Mouse (Mus musculus): ENCODE measurements around the gene Mrps18a.

Gene Mrps18a

GRCm38 (mm10) chr17:46110402-46111289 is at the start of gene Mrps18a:
TSS of gene Mrps18a (plus strand) at chr17:46110986.
- in situ Hi-C loops (cut with MboI, MseI): no loop called here

GRCm38 (mm10) chr17:46063283-46063973 is 47.4 kb upstream of the Mrps18a start:
- in situ Hi-C loops (cut with MboI, MseI): no loop called here

- in situ Hi-C loops (cut with MboI, MseI): no loop called here
Observed at GRCm38 (mm10) chr17:46063974-46064312, 46.8 kb upstream of the Mrps18a start.

DNA sequence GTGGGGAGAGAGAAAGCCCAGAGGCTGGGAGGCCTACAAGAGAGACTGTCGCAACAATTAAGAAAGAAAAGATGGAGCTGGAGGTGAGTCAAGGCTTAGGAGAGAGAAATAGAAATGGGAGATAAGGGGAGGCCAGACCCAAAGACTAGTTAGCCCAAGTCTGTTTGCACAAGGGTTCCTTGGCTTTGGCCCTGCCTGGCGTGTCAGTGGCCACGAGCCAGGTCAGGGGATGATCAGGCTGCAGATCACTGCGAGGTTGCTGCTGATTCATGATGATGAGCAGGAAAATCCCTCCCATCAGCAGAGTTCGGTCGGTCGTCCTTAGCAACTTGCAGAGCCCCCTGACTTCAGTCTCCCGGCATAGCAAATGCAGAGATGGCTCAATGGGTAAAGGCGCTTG is 40.7 kb upstream of the Mrps18a start:
- in situ Hi-C loops (cut with MboI, MseI): loop anchor here (5.0 kb wide), 1 partner anchor 38 kb away; the partner anchor contains the start of gene Vegfa

- in situ Hi-C loops (cut with MboI, MseI): loop anchor here (5.0 kb wide), 1 partner anchor 39 kb away; the partner anchor contains the start of gene Vegfa
Observed at GRCm38 (mm10) chr17:46071531-46071930, 39.3 kb upstream of the Mrps18a start.

- in situ Hi-C loops (cut with MboI, MseI): loop anchor here (5.0 kb wide), 1 partner anchor 42 kb away; the partner anchor contains the start of gene Vegfa
Observed at GRCm38 (mm10) chr17:46073730-46074301, 37.0 kb upstream of the Mrps18a start.

GRCm38 (mm10) chr17:46074398-46075115 is 36.2 kb upstream of the Mrps18a start:
- in situ Hi-C loops (cut with MboI, MseI): loop anchor here (5.0 kb wide), 1 partner anchor 42 kb away; the partner anchor contains the start of gene Vegfa

- in situ Hi-C loops (cut with MboI, MseI): no loop called here
Observed at GRCm38 (mm10) chr17:46075116-46075485, 35.7 kb upstream of the Mrps18a start.

DNA sequence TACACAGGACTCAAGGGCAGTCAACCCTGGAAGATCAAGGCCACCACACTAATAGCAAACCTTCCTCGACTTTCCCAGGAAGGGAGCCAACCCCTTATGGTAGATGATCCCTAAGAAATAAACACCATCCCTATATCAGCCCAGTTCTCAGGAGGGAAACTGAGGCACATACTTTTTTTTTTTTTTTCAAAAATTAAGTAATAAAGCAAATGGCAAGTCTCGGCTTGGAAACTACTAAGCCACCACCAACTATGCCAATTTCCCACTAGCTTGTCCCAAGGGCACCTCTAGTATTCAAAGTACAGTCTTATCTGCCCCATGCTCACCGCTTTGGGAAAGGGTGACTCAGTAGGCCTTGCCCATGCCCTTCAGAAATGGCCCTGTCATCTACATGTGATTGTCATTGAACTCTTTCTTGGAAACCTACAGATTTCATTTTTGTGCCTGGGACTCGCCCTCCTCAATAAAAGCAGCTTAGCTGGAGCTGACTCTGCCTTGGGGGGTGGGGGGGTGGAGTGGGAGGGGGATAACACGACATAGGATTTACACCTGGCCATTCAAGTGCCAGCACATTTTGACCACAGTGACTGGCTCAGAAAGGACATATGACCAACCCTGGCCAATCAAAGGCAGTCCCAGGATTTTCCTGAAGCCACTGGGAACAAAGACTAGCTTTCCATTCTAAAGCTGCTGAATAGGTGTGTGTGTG is 35.1 kb upstream of the Mrps18a start:
- in situ Hi-C loops (cut with MboI, MseI): no loop called here

DNA sequence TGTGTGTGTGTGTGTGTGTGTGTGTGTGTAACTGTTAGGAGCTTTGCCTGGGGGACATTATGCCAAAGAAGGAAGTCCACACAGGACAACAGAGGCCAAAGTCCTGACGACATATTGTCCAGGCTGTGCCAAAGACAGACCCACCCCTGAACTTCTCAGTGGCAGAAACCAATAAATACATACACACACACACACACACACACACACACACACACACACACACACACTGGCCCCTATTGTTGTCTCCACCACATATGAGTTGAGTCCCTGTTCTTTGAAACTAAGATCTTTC is 34.6 kb upstream of the Mrps18a start:
- in situ Hi-C loops (cut with MboI, MseI): no loop called here

- in situ Hi-C loops (cut with MboI, MseI): no loop called here
Observed at GRCm38 (mm10) chr17:46077921-46078534, 32.8 kb upstream of the Mrps18a start.

- in situ Hi-C loops (cut with MboI, MseI): no loop called here
Observed at GRCm38 (mm10) chr17:46079037-46079436, 31.7 kb upstream of the Mrps18a start.

GRCm38 (mm10) chr17:46080388-46080787 is 30.4 kb upstream of the Mrps18a start:
- in situ Hi-C loops (cut with MboI, MseI): no loop called here

- in situ Hi-C loops (cut with MboI, MseI): no loop called here
Observed at GRCm38 (mm10) chr17:46081042-46081441, 29.7 kb upstream of the Mrps18a start.

GRCm38 (mm10) chr17:46081657-46082056 is 29.1 kb upstream of the Mrps18a start:
- in situ Hi-C loops (cut with MboI, MseI): no loop called here

- in situ Hi-C loops (cut with MboI, MseI): no loop called here
Observed at GRCm38 (mm10) chr17:46083381-46083780, 27.4 kb upstream of the Mrps18a start.

DNA sequence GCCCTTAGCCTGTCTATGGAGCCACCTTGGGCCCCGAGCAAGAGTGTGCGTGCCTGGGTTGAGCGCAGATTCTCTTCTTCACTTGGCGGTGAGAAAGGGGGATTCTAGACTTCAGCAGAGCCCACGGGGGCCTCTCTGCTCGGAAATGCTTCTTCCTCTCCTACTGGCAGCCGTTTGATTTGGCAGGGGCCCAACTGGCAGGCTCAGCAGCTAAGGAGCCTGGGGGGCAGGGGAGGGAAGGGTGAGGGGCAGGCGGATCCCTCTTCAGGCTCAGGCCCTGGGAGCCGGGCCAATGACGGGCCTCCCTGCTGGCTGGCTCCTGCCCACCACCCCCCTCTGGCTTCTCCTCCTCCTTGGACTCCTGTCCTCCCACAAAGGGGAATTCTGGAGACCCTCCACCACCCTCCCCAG is 26.7 kb upstream of the Mrps18a start:
- in situ Hi-C loops (cut with MboI, MseI): no loop called here

DNA sequence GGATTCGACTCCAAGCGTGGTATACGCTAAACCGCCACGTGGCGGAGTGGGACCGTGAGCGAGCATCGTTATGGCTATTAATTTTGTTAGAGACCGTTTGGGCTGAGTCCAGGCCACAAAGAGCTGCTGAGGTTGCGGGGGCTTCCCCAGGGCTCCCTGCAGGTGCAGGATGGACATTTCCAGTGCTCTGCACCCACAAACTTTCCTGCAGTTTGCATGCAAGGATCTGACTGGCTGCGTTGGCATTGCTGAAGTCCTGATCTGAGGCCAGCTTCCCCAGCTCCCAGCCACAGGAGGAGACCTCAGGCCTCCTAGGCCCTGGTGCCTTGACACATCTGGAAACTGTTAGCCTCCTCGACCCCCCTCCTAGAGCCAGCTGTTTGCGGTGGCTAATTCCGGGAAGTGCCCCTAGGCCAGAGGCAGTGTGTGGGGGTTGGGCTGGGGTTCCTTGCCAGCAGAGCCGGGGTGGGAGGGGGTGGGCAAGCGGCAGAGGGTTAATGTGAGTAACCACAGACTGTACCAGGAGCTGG is 24.4 kb upstream of the Mrps18a start:
- in situ Hi-C loops (cut with MboI, MseI): no loop called here

DNA sequence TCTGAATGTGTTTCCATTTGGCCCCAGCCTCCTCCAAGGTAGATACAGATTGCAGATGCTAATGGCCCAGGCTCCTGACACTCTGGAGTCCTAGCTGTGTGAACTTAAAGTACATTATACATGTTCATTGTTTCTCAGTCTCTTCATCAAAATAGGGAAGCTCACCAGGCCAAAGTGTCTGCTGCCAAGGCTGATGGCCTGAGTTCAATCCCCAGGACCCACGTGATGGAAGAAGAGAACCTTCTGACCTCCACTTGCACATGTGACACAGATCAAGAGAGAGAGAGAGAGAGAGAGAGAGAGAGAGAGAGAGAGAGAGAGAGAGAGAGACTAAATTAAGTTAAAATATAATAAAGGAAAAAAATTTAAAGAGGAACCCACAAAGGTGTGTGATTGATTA is 19.4 kb upstream of the Mrps18a start:
- in situ Hi-C loops (cut with MboI, MseI): no loop called here

DNA sequence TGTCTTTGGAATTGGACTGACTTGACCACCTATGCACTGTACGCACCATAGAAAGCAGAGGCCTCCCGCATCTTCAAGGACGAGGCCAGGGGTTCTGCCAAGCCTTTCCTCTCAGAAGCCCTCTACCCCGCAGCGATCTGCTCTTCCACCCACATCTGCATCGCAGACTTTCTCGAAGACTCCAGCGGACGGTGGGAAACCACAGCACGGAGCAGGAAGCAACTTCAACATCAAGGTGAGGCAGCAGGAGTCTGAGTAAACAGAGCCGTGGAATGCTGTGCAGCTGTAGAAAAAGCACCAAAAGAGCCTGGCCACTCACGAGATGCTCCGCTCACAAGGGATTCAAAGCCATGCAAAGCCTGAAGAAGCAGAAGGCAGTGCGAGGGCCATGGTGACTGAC is 18.9 kb upstream of the Mrps18a start:
- in situ Hi-C loops (cut with MboI, MseI): no loop called here

GRCm38 (mm10) chr17:46098525-46098924 is 12.3 kb upstream of the Mrps18a start:
- in situ Hi-C loops (cut with MboI, MseI): no loop called here
